Mouse (Mus musculus) ES-E14 (cell line): ENCODE measurements around the gene Stat3. TPM values are rescaled to one million over a fixed set of nuclear protein-coding genes. Genes with fewer than 3 reads are reported as not detected.

ENCODE experiments used
- DNase-seq: peaks from one replicate; pipeline ENCODE4 v3.0.0-alpha.2; 2013; ENCODE audit warnings: low read depth, low spot score
- H3K27ac ChIP-seq: 2 replicates; pipeline ENCODE4 v1.5.1; 2012; ENCODE audit warnings: low read depth, mild to moderate bottlenecking, low read length, moderate library complexity, mixed read lengths; ENCODE audit not compliant: poor library complexity, insufficient read depth, severe bottlenecking
- H3K36me3 ChIP-seq: 2 replicates; pipeline ENCODE4 v1.6.1; 2012; ENCODE audit warnings: mild to moderate bottlenecking, low read length, moderate library complexity, mixed read lengths; ENCODE audit not compliant: control insufficient read depth, poor library complexity, insufficient read depth, severe bottlenecking
- H3K4me1 ChIP-seq, 2 experiments: fragments of 150-350 bp in 1 of 2; sonication (generic) in 1 of 2; 2 replicates each; pipeline ENCODE4 v1.6.1; 2012; ENCODE audit warnings: low read length in 2 of 2, mild to moderate bottlenecking in 1 of 2, mixed read lengths in 1 of 2; ENCODE audit not compliant: control insufficient read depth in 2 of 2, insufficient read depth in 2 of 2, poor library complexity in 1 of 2
- H3K4me3 ChIP-seq, 2 experiments: fragments of 150-350 bp in 1 of 2; sonication (generic) in 1 of 2; 2 replicates each; pipeline ENCODE4 v1.5.1; 2012; ENCODE audit warnings: low read length in 2 of 2, low read depth in 1 of 2, mild to moderate bottlenecking in 1 of 2, mixed read lengths in 1 of 2; ENCODE audit not compliant: insufficient read depth in 1 of 2, poor library complexity in 1 of 2, severe bottlenecking in 1 of 2
- H3K9ac ChIP-seq: 2 replicates; pipeline ENCODE4 v1.6.1; 2012; ENCODE audit warnings: low read depth, mild to moderate bottlenecking, low read length, mixed read lengths; ENCODE audit not compliant: poor library complexity, insufficient read depth, severe bottlenecking
- H3K9me3 ChIP-seq: fragments of 150-350 bp; sonication (generic); 2 replicates; pipeline ENCODE4 v1.6.1; 2012; ENCODE audit warnings: low read depth, mild to moderate bottlenecking, low read length; ENCODE audit not compliant: control insufficient read depth, insufficient read depth
- CHD2 ChIP-seq: IDR thresholded peaks from 2 replicates; pipeline ENCODE4 v1.6.1; 2014; ENCODE audit warnings: mild to moderate bottlenecking, low read depth, low read length, inconsistent platforms
- HCFC1 ChIP-seq: IDR thresholded peaks from 2 replicates; pipeline ENCODE4 v1.6.1; 2012; ENCODE audit warnings: low read length, inconsistent platforms, borderline replicate concordance; ENCODE audit not compliant: insufficient read depth
- MAFK ChIP-seq: IDR thresholded peaks from 2 replicates; pipeline ENCODE4 v1.6.1; 2014; ENCODE audit warnings: mild to moderate bottlenecking, low read depth, low read length, inconsistent platforms; ENCODE audit not compliant: insufficient read depth
- ZC3H11A ChIP-seq: IDR thresholded peaks from 2 replicates; pipeline ENCODE4 v1.6.1; 2012; ENCODE audit warnings: low read depth, mild to moderate bottlenecking, inconsistent platforms, low read length, borderline replicate concordance
- ZNF384 ChIP-seq: IDR thresholded peaks from 2 replicates; pipeline ENCODE4 v1.6.1; 2012; ENCODE audit warnings: low read depth, low read length, inconsistent platforms
- in situ Hi-C, 2 experiments: fragments of 600-800 bp; cut with MboI; formaldehyde crosslinking; loops; one replicate each; pipeline ENCODE4 v1.15.1; 2025; ENCODE audit warnings: low sequenced_read_pairs in 2 of 2, inconsistent platforms in 1 of 2; ENCODE audit not compliant: unreplicated experiment in 2 of 2
- total RNA-seq: library from RNA; depleted of rRNA; stranded (reverse); fragments of 300-350 nt; gene quantifications from 2 replicates; pipeline ENCODE4 v1.2.3, GENCODE M21; 2012

Stat3 gene
- total RNA-seq, 1 experiment = 61.5 TPM

DNA sequence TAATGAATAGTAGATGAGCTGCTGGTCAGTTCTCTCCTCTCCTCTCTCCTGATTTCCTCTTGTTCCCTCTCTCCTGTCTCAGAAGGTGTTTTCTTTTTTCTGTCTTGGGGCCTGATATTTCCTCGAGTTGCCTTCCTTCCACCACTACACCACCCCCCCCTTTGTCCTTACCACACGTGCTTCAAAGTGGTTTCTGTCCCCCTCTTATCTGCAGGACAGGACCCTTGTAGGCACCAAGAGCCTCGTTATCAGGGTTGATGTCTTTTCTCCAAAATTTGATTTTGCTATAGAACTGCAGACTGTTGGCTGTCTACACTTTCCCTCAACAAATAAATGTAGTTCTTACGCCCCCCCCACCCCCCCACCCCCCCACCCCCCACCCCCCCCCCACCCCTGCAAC, 9.0 kb upstream of the Stat3 start:
- Histone ChIP-seq H3K9ac (no peak overlapping the region), H3K4me1 (no peaks in the 10 kb centered on the region), H3K9me3 (no peaks in the 10 kb centered on the region), H3K36me3 (no peaks in the 10 kb centered on the region), H3K4me3 (no peak overlapping the region), H3K27ac (no peak overlapping the region)
- DNase-seq = no peak
- TF ChIP-seq MAFK (no peak), CHD2 (no peak), ZC3H11A (no peak), ZNF384 (no peak), HCFC1 (no peak)
- in situ Hi-C loops = no loop called here

GRCm38 (mm10) chr11:100947548-100947947, 8.2 kb upstream of the Stat3 start:
- no peak overlapping the region for H3K9ac ChIP-seq

DNA sequence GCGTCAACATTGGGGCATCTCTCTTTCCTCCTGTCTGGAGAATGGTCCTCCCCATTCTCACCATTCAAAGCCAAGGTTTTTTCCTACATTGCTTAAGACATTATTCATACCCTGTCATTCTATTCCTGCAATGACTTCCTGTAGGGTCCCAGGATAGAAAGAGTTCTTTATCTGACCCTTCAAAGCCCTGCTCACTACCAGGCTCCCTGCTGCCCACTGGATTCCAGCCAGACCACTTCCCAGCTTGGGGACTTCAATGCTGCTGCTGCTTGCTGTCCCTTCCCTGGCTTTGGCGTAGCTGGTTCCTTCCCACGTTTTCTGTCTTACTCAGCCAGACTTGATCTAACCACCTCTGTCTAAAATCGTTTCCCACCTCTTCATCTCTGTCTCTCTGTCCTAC, 7.5 kb upstream of the Stat3 start:
- Histone ChIP-seq H3K4me3 (no peak overlapping the region), H3K4me1 (no peaks in the 10 kb centered on the region), H3K9me3 (no peaks in the 10 kb centered on the region), H3K9ac (no peak overlapping the region), H3K27ac (no peak overlapping the region), H3K36me3 (no peaks in the 10 kb centered on the region)
- TF ChIP-seq ZNF384 = no peak
- TF ChIP-seq CHD2 = no peak
- no peak for TF ChIP-seq MAFK
- no peak for TF ChIP-seq HCFC1
- no peak for TF ChIP-seq ZC3H11A
- in situ Hi-C loops = no loop called here
- no peak for DNase-seq

More at GRCm38 (mm10) chr11:100947548-100947947, 8.2 kb upstream of the Stat3 start:
- no peak overlapping the region for H3K27ac ChIP-seq
- H3K9me3 ChIP-seq = no peaks in the 10 kb centered on the region
- TF ChIP-seq ZC3H11A (peak; percentile 39; the same call in 1 of the 2 replicates), MAFK (no peak)
- in situ Hi-C loops = no loop called here
- no peaks in the 10 kb centered on the region for H3K4me1 ChIP-seq
- H3K4me3 ChIP-seq = no peak overlapping the region
- no peak for DNase-seq
- H3K36me3 ChIP-seq = no peaks in the 10 kb centered on the region

- Histone ChIP-seq H3K36me3 (no peaks in the 10 kb centered on the region), H3K9me3 (no peaks in the 10 kb centered on the region), H3K4me3 (no peak overlapping the region), H3K9ac (no peak overlapping the region), H3K27ac (no peak overlapping the region), H3K4me1 (peaks cover 0 to 2% of the 10 kb centered on the region in 2 experiments; a peak in 1 of 4 replicates)
- TF ChIP-seq ZNF384 (no peak), HCFC1 (no peak), ZC3H11A (no peak), CHD2 (no peak), MAFK (no peak)
- in situ Hi-C loops = no loop called here
- no peak for DNase-seq
Observed at GRCm38 (mm10) chr11:100942388-100942787, 3.0 kb upstream of the Stat3 start.

- Histone ChIP-seq H3K9ac (peak overlapping the region; percentile 96), H3K4me1 (peaks cover 6 to 11% of the 10 kb centered on the region in 2 experiments), H3K36me3 (no peaks in the 10 kb centered on the region; the same call in 1 of the 2 replicates), H3K9me3 (no peaks in the 10 kb centered on the region), H3K27ac (peak overlapping the region; percentile 83), H3K4me3 (peak overlapping the region; percentile 84 to 99)
- in situ Hi-C loops = no loop called here
- no peak for TF ChIP-seq ZC3H11A
- no peak for TF ChIP-seq CHD2
- no peak for TF ChIP-seq MAFK
- TF ChIP-seq HCFC1 = no peak
- TF ChIP-seq ZNF384 = no peak
- no peak for DNase-seq
Observed at GRCm38 (mm10) chr11:100938711-100939511, 429 bp downstream of the Stat3 start.
